Mouse (Mus musculus): ENCODE measurements at regions not wholly inside any gene's neighbourhood (a gene's known extent, or its start where the extent isn't known, plus 50 kb on each side); places are given as distances from the start of the nearest gene placed in this dataset.

DNA sequence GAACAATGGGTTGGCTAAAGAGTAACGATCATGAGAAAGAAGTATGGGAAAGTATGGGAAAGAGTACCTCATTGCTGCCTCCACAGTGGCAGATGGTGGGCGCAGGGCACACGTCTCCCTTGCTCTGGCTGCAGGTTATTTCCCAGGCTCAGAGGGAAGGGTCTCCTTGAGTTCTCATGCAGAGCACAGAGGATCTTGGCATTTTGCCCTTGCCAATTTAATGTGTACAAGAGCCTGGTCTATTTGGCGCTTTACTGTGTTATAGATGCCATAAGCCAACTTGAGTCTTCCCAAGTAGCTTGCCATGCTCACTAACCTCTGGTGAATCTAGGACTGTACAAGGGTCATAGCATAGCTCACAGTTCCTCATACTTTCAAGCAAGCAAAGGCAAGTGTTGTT lies 296.7 kb upstream of the Rnf219 start:
- TF ChIP-seq TCF12 (IDR thresholded peaks at IDR 0.05; ENCODE audit: insufficient read depth, poor library complexity, severe bottlenecking) = no peak
- TF ChIP-seq POLR2AphosphoS2 (IDR thresholded peaks at IDR 0.05; ENCODE audit: insufficient read length, low read depth) = no peak
- TF ChIP-seq MYOD1 (IDR thresholded peaks at IDR 0.05; ENCODE audit: control insufficient read depth in 1 of 3, insufficient read length in 2 of 3, low read depth in 2 of 3) = no peak
- no peak for TF ChIP-seq CEBPB (IDR thresholded peaks at IDR 0.05; ENCODE audit: insufficient read depth, poor library complexity, severe bottlenecking)
- no peak for TF ChIP-seq MAX (IDR thresholded peaks at IDR 0.05; ENCODE audit: low read depth)
- no peak for TF ChIP-seq POLR2A (IDR thresholded peaks at IDR 0.05; ENCODE audit: insufficient read length, low read depth)

DNA sequence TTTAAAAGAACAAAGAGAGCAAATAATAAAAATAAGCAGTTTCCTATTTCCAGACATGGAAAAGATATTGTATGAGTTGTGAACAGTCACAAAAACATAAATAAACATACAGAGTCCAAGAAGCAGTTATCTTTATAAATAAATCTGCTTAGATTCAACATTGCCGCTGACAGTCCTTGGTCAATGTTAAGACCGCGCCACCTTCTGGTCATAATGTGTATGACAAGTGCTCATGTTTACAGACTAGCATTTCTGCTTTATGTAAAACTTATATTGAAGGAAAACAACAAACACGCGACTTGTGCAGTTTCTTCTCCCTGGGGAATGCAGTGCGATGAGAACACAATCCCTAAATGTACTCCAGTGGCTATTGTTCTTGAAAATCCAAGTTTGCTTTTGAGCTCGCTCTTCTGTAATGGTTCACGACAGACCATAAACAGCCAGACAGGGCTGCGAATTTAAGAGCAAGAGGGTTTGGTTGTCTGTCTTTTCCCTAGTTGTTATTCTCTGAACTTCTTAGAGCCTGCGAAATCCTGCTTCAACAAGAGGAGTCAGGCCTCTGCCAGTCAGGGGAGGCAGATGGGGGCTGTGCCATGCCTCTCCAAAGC lies 291.6 kb upstream of the Rnf219 start:
- H3K36me3 ChIP-seq (ENCODE audit: control insufficient read depth, insufficient read depth) = no peaks in the 10 kb centered on the region
- no peaks in the 10 kb centered on the region for H3K27me3 ChIP-seq (ENCODE audit: control insufficient read depth, insufficient read depth, insufficient read length)
- no peak overlapping the region for H3ac ChIP-seq (ENCODE audit: control insufficient read depth, insufficient read length)
- no peak overlapping the region for H3K4me2 ChIP-seq (ENCODE audit: low read depth)
- no peak overlapping the region for H3K4me3 ChIP-seq
- no peaks in the 10 kb centered on the region for H3K79me2 ChIP-seq (ENCODE audit: control insufficient read depth, insufficient read depth)
- no peak for TF ChIP-seq MAX (IDR thresholded peaks at IDR 0.05; ENCODE audit: low read depth)
- TF ChIP-seq TCF3 (IDR thresholded peaks at IDR 0.05; ENCODE audit: insufficient read length, low read depth) = no peak
- no peak for TF ChIP-seq POLR2A (IDR thresholded peaks at IDR 0.05; ENCODE audit: insufficient read length, low read depth)
- TF ChIP-seq E2F4 (IDR thresholded peaks at IDR 0.05; ENCODE audit: insufficient read depth) = no peak
- TF ChIP-seq USF1 (IDR thresholded peaks at IDR 0.05; ENCODE audit: low read depth) = no peak

More for the DNA sequence above, 296.7 kb upstream of the Rnf219 start:
- Histone ChIP-seq H3K4me2 (ENCODE audit: low read depth) (no peak overlapping the region), H3K4me3 (no peak overlapping the region), H3K79me2 (ENCODE audit: control insufficient read depth, insufficient read depth) (no peaks in the 10 kb centered on the region), H3K36me3 (ENCODE audit: control insufficient read depth, insufficient read depth) (no peaks in the 10 kb centered on the region), H3K27me3 (ENCODE audit: control insufficient read depth, insufficient read depth, insufficient read length) (no peaks in the 10 kb centered on the region), H3ac (ENCODE audit: control insufficient read depth, insufficient read length) (no peak overlapping the region)

DNA sequence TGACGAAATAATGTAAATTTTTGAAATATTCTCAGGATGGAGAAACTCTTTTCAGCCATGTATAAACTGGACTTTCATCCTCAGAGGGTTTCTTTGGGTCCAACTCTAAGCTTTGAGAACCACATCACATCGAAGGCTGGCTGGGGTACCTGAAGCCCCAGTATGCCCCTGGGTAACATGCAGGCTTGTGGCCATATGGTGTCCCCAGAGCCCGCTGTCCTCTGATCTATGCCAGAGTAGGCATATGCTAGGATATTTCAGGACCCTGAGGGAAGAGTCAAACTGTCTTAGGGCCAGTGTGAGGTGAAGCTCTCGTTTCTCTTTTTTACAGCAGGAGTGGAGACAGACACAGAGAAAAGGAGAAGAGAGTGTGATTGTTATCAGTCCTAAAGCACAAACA lies 289.6 kb upstream of the Rnf219 start:
- Histone ChIP-seq H3K36me3 (ENCODE audit: control insufficient read depth, insufficient read depth) (no peaks in the 10 kb centered on the region), H3K79me2 (ENCODE audit: control insufficient read depth, insufficient read depth) (no peaks in the 10 kb centered on the region), H3ac (ENCODE audit: control insufficient read depth, insufficient read length) (no peak overlapping the region), H3K4me2 (ENCODE audit: low read depth) (no peak overlapping the region), H3K4me3 (no peak overlapping the region), H3K27me3 (ENCODE audit: control insufficient read depth, insufficient read depth, insufficient read length) (no peaks in the 10 kb centered on the region)
- TF ChIP-seq MYOG (IDR thresholded peaks at IDR 0.05; ENCODE audit: control insufficient read depth in 1 of 3, insufficient read depth in 1 of 3, insufficient read length in 2 of 3, low read depth in 2 of 3) = no peak
- no peak for TF ChIP-seq MAX (IDR thresholded peaks at IDR 0.05; ENCODE audit: low read depth)
- TF ChIP-seq TCF12 (IDR thresholded peaks at IDR 0.05; ENCODE audit: insufficient read depth, poor library complexity, severe bottlenecking) = no peak
- no peak for TF ChIP-seq USF1 (IDR thresholded peaks at IDR 0.05; ENCODE audit: low read depth)
- TF ChIP-seq POLR2A (IDR thresholded peaks at IDR 0.05; ENCODE audit: insufficient read length, low read depth) = no peak
- no peak for TF ChIP-seq REST (IDR thresholded peaks at IDR 0.05; ENCODE audit: insufficient read depth, insufficient read length)
- no peak for TF ChIP-seq E2F4 (IDR thresholded peaks at IDR 0.05; ENCODE audit: insufficient read depth)
- TF ChIP-seq SRF (IDR thresholded peaks at IDR 0.05; ENCODE audit: control insufficient read depth, insufficient read length, low read depth) = no peak
- no peak for TF ChIP-seq CEBPB (IDR thresholded peaks at IDR 0.05; ENCODE audit: insufficient read depth, poor library complexity, severe bottlenecking)
- no peak for TF ChIP-seq POLR2AphosphoS2 (IDR thresholded peaks at IDR 0.05; ENCODE audit: insufficient read length, low read depth)
- no peak for TF ChIP-seq MYOD1 (IDR thresholded peaks at IDR 0.05; ENCODE audit: control insufficient read depth in 1 of 3, insufficient read length in 2 of 3, low read depth in 2 of 3)
- no peak for TF ChIP-seq TCF3 (IDR thresholded peaks at IDR 0.05; ENCODE audit: insufficient read length, low read depth)

DNA sequence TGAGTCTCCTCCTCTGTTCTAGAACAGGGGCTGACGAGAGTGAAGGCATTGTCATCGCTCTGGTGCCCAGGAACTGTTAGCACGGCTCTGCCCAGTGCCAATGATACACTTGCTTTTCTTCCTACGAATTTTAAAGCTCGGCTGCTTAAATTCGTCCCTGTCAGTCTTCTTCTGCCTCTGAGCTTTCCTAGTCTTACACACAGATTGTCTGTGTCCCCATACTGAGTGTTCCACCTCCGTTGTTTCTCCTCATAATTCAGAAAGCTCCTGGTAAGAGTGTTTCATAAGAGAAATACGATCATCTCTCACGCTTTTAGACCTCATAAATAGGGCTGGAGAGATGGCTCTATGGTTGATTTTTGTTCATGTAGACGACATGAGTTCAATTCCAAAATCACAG lies 282.9 kb upstream of the Rnf219 start:
- TF ChIP-seq E2F4 (IDR thresholded peaks at IDR 0.05; ENCODE audit: insufficient read depth) (no peak), POLR2A (IDR thresholded peaks at IDR 0.05; ENCODE audit: insufficient read length, low read depth) (no peak), POLR2AphosphoS2 (IDR thresholded peaks at IDR 0.05; ENCODE audit: insufficient read length, low read depth) (no peak), MYOD1 (IDR thresholded peaks at IDR 0.05; ENCODE audit: control insufficient read depth in 1 of 3, insufficient read length in 2 of 3, low read depth in 2 of 3) (no peak), MYOG (IDR thresholded peaks at IDR 0.05; ENCODE audit: control insufficient read depth in 1 of 3, insufficient read depth in 1 of 3, insufficient read length in 2 of 3, low read depth in 2 of 3) (no peak), REST (IDR thresholded peaks at IDR 0.05; ENCODE audit: insufficient read depth, insufficient read length) (no peak), TCF12 (IDR thresholded peaks at IDR 0.05; ENCODE audit: insufficient read depth, poor library complexity, severe bottlenecking) (no peak)
- Histone ChIP-seq H3K4me2 (ENCODE audit: low read depth) (no peak overlapping the region), H3K27me3 (ENCODE audit: control insufficient read depth, insufficient read depth, insufficient read length) (no peaks in the 10 kb centered on the region), H3K4me3 (no peak overlapping the region), H3K36me3 (ENCODE audit: control insufficient read depth, insufficient read depth) (no peaks in the 10 kb centered on the region), H3ac (ENCODE audit: control insufficient read depth, insufficient read length) (no peak overlapping the region), H3K79me2 (ENCODE audit: control insufficient read depth, insufficient read depth) (no peaks in the 10 kb centered on the region)

DNA sequence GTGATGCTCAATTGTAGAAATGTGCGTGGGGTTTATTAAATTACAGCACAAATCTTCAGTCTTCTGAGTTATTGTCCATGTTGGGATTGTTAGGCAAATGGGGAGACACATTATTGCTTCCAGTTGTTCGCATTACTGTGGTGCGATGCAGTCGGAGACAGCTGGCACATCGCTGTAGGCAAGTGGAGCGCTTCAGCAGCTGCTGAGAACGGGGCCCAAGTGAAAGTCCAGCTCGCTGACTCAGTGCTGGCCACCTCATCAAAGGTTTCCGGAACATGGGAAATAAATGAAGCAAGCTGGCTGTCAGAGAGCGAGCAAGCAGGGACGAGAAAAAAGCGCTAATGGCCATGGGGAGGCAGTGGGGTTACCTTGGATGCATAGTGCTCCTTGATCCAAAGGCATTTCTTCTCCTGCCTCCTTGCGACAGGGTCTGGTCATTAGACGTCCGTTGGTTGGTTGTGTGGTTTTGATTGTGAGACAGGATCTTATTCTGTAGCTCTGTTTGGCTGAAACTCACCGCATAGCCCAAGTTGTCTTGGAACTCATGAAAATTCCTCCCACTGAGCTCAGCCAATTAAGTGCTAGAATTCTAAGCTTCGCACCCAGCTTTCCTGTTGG lies 274.0 kb upstream of the Rnf219 start:
- Histone ChIP-seq H3K36me3 (ENCODE audit: control insufficient read depth, insufficient read depth) (no peaks in the 10 kb centered on the region), H3ac (ENCODE audit: control insufficient read depth, insufficient read length) (no peak overlapping the region), H3K4me2 (ENCODE audit: low read depth) (no peak overlapping the region), H3K27me3 (ENCODE audit: control insufficient read depth, insufficient read depth, insufficient read length) (no peaks in the 10 kb centered on the region), H3K4me3 (no peak overlapping the region), H3K79me2 (ENCODE audit: control insufficient read depth, insufficient read depth) (no peaks in the 10 kb centered on the region)
- no peak for TF ChIP-seq E2F4 (IDR thresholded peaks at IDR 0.05; ENCODE audit: insufficient read depth)
- TF ChIP-seq POLR2A (IDR thresholded peaks at IDR 0.05; ENCODE audit: insufficient read length, low read depth) = no peak
- no peak for TF ChIP-seq SRF (IDR thresholded peaks at IDR 0.05; ENCODE audit: control insufficient read depth, insufficient read length, low read depth)
- no peak for TF ChIP-seq MYOG (IDR thresholded peaks at IDR 0.05; ENCODE audit: control insufficient read depth in 1 of 3, insufficient read depth in 1 of 3, insufficient read length in 2 of 3, low read depth in 2 of 3)
- no peak for TF ChIP-seq TCF12 (IDR thresholded peaks at IDR 0.05; ENCODE audit: insufficient read depth, poor library complexity, severe bottlenecking)
- no peak for TF ChIP-seq USF1 (IDR thresholded peaks at IDR 0.05; ENCODE audit: low read depth)
- TF ChIP-seq REST (IDR thresholded peaks at IDR 0.05; ENCODE audit: insufficient read depth, insufficient read length) = no peak
- no peak for TF ChIP-seq CEBPB (IDR thresholded peaks at IDR 0.05; ENCODE audit: insufficient read depth, poor library complexity, severe bottlenecking)

Data from myocyte (in vitro differentiated cells).